Mouse (Mus musculus): ENCODE measurements at regions not wholly inside any gene's neighbourhood (a gene's known extent, or its start where the extent isn't known, plus 50 kb on each side); places are given as distances from the start of the nearest gene placed in this dataset.
A peak's percentile ranks its signal among the peaks of the same experiment; 100 is the strongest.

- Histone ChIP-seq H3K27ac (replicated peaks) (peak overlapping the region; percentile 69), H3K4me2 (no peak overlapping the region), H3K4me1 (replicated peaks) (peaks cover 16% of the 10 kb centered on the region), H3K9me3 (no peaks in the 10 kb centered on the region), H3K9ac (no peak overlapping the region), H3K27me3 (no peaks in the 10 kb centered on the region), H3K36me3 (no peaks in the 10 kb centered on the region), H3K4me3 (no peak overlapping the region)
- ATAC-seq (ENCODE audit: low read depth): no peak
- WGBS: 83% methylated on average over 9 of the region's 9 CpGs
Measured at GRCm38 (mm10) chr2:106511889-106512288, 181.2 kb upstream of the Mpped2 start.

GRCm38 (mm10) chr2:106512338-106513024 lies 180.6 kb upstream of the Mpped2 start:
- H3K27ac ChIP-seq (replicated peaks): peak overlapping the region; percentile 69
- H3K9ac ChIP-seq: no peak overlapping the region; the same call in 1 of the 2 replicates
- no peak overlapping the region for H3K4me3 ChIP-seq
- peak; percentile 90 for ATAC-seq (ENCODE audit: low read depth)
- no peaks in the 10 kb centered on the region for H3K9me3 ChIP-seq
- H3K27me3 ChIP-seq: no peaks in the 10 kb centered on the region
- 38% methylated on average over 14 of the region's 14 CpGs for WGBS
- peaks cover 16% of the 10 kb centered on the region for H3K4me1 ChIP-seq (replicated peaks)
- H3K4me2 ChIP-seq: peak overlapping the region; percentile 30
- no peaks in the 10 kb centered on the region for H3K36me3 ChIP-seq

- H3K36me3 ChIP-seq: no peaks in the 10 kb centered on the region
- H3K4me1 ChIP-seq (replicated peaks): peaks cover 16% of the 10 kb centered on the region
Measured at GRCm38 (mm10) chr2:106513025-106513386, 180.1 kb upstream of the Mpped2 start.

GRCm38 (mm10) chr2:106517224-106517623 lies 175.8 kb upstream of the Mpped2 start:
- no peak overlapping the region for H3K4me3 ChIP-seq
- no peak overlapping the region for H3K4me2 ChIP-seq
- no peak overlapping the region for H3K9ac ChIP-seq
- H3K4me1 ChIP-seq (replicated peaks): peaks cover 12% of the 10 kb centered on the region
- no peaks in the 10 kb centered on the region for H3K36me3 ChIP-seq
- no peaks in the 10 kb centered on the region for H3K27me3 ChIP-seq
- ATAC-seq (ENCODE audit: low read depth): no peak
- no peak overlapping the region for H3K27ac ChIP-seq (replicated peaks)
- H3K9me3 ChIP-seq: no peaks in the 10 kb centered on the region
- 69% methylated on average over 5 of the region's 5 CpGs for WGBS

More at GRCm38 (mm10) chr2:106513025-106513386, 180.1 kb upstream of the Mpped2 start:
- Histone ChIP-seq H3K4me3 (no peak overlapping the region), H3K27me3 (no peaks in the 10 kb centered on the region), H3K27ac (replicated peaks) (peak overlapping the region; percentile 69), H3K9ac (no peak overlapping the region), H3K9me3 (no peaks in the 10 kb centered on the region), H3K4me2 (peak overlapping the region; percentile 30)
- 30% methylated on average over 5 of the region's 5 CpGs for WGBS
- ATAC-seq (ENCODE audit: low read depth): peak; percentile 91

GRCm38 (mm10) chr2:106522961-106523360 lies 170.1 kb upstream of the Mpped2 start:
- no peak overlapping the region for H3K4me2 ChIP-seq
- no peak overlapping the region for H3K4me3 ChIP-seq
- no peak for ATAC-seq (ENCODE audit: low read depth)
- H3K27ac ChIP-seq (replicated peaks): no peak overlapping the region
- H3K9ac ChIP-seq: no peak overlapping the region
- H3K4me1 ChIP-seq (replicated peaks): peaks cover 5% of the 10 kb centered on the region
- H3K36me3 ChIP-seq: no peaks in the 10 kb centered on the region
- no peaks in the 10 kb centered on the region for H3K9me3 ChIP-seq
- no peaks in the 10 kb centered on the region for H3K27me3 ChIP-seq
- 93% methylated on average over 3 of the region's 3 CpGs for WGBS

GRCm38 (mm10) chr2:106527008-106527407 lies 166.1 kb upstream of the Mpped2 start:
- 0 out of 2 replicates have a peak, but pooled peaks have one; percentile 50 for ATAC-seq (ENCODE audit: low read depth)
- Histone ChIP-seq H3K4me1 (replicated peaks) (peaks cover 5% of the 10 kb centered on the region), H3K9ac (no peak overlapping the region), H3K4me2 (no peak overlapping the region), H3K4me3 (no peak overlapping the region), H3K27me3 (no peaks in the 10 kb centered on the region), H3K27ac (replicated peaks) (0 out of 2 replicates have a peak overlapping the region, but pooled peaks have one; percentile 42), H3K36me3 (no peaks in the 10 kb centered on the region), H3K9me3 (no peaks in the 10 kb centered on the region)
- 48% methylated on average over 2 of the region's 2 CpGs for WGBS

- Histone ChIP-seq H3K4me3 (no peak overlapping the region), H3K4me2 (no peak overlapping the region), H3K4me1 (replicated peaks) (peaks cover 6% of the 10 kb centered on the region), H3K9me3 (no peaks in the 10 kb centered on the region), H3K27ac (replicated peaks) (no peak overlapping the region), H3K9ac (no peak overlapping the region), H3K27me3 (no peaks in the 10 kb centered on the region), H3K36me3 (no peaks in the 10 kb centered on the region)
- WGBS: 64% methylated on average over 5 of the region's 5 CpGs
- no peak for ATAC-seq (ENCODE audit: low read depth)
Measured at GRCm38 (mm10) chr2:106529247-106529646, 163.8 kb upstream of the Mpped2 start.

GRCm38 (mm10) chr2:106529746-106530145 lies 163.3 kb upstream of the Mpped2 start:
- Histone ChIP-seq H3K36me3 (no peaks in the 10 kb centered on the region), H3K4me3 (no peak overlapping the region), H3K4me2 (no peak overlapping the region), H3K9ac (no peak overlapping the region), H3K27ac (replicated peaks) (no peak overlapping the region), H3K9me3 (no peaks in the 10 kb centered on the region), H3K27me3 (no peaks in the 10 kb centered on the region), H3K4me1 (replicated peaks) (peaks cover 9% of the 10 kb centered on the region)
- 68% methylated on average over 2 of the region's 2 CpGs for WGBS
- no peak for ATAC-seq (ENCODE audit: low read depth)

- Histone ChIP-seq H3K4me3 (no peak overlapping the region), H3K4me1 (replicated peaks) (peaks cover 9% of the 10 kb centered on the region), H3K27me3 (no peaks in the 10 kb centered on the region), H3K27ac (replicated peaks) (0 out of 2 replicates have a peak overlapping the region, but pooled peaks have one; percentile 30), H3K9me3 (no peaks in the 10 kb centered on the region), H3K4me2 (no peak overlapping the region), H3K9ac (no peak overlapping the region), H3K36me3 (no peaks in the 10 kb centered on the region)
- ATAC-seq (ENCODE audit: low read depth): peak; percentile 32; the same call in 1 of the 2 replicates
- WGBS: 71% methylated on average over 4 of the region's 4 CpGs
Measured at GRCm38 (mm10) chr2:106538329-106538728, 154.7 kb upstream of the Mpped2 start.

GRCm38 (mm10) chr2:106540176-106540575 lies 152.9 kb upstream of the Mpped2 start:
- Histone ChIP-seq H3K27ac (replicated peaks) (no peak overlapping the region), H3K9ac (no peak overlapping the region), H3K9me3 (no peaks in the 10 kb centered on the region), H3K36me3 (no peaks in the 10 kb centered on the region), H3K4me1 (replicated peaks) (peaks cover 4% of the 10 kb centered on the region; the same call in 1 of the 2 replicates), H3K4me3 (no peak overlapping the region), H3K4me2 (no peak overlapping the region), H3K27me3 (no peaks in the 10 kb centered on the region)
- 94% methylated on average over 5 of the region's 5 CpGs for WGBS
- ATAC-seq (ENCODE audit: low read depth): no peak

- Histone ChIP-seq H3K9me3 (no peaks in the 10 kb centered on the region), H3K9ac (no peak overlapping the region), H3K4me3 (no peak overlapping the region), H3K36me3 (no peaks in the 10 kb centered on the region), H3K27ac (replicated peaks) (no peak overlapping the region), H3K4me1 (replicated peaks) (no peaks in the 10 kb centered on the region), H3K27me3 (no peaks in the 10 kb centered on the region), H3K4me2 (no peak overlapping the region)
- 87% methylated on average over 4 of the region's 4 CpGs for WGBS
- ATAC-seq (ENCODE audit: low read depth): no peak
Measured at GRCm38 (mm10) chr2:106547117-106547516, 146.0 kb upstream of the Mpped2 start.

- Histone ChIP-seq H3K9ac (no peak overlapping the region), H3K27ac (replicated peaks) (no peak overlapping the region), H3K9me3 (no peaks in the 10 kb centered on the region), H3K4me3 (no peak overlapping the region), H3K36me3 (no peaks in the 10 kb centered on the region), H3K4me1 (replicated peaks) (no peaks in the 10 kb centered on the region), H3K4me2 (no peak overlapping the region), H3K27me3 (no peaks in the 10 kb centered on the region)
- no peak for ATAC-seq (ENCODE audit: low read depth)
- WGBS: 85% methylated on average over 5 of the region's 5 CpGs
Measured at GRCm38 (mm10) chr2:106553666-106554065, 139.4 kb upstream of the Mpped2 start.

- Histone ChIP-seq H3K4me2 (no peak overlapping the region), H3K4me3 (no peak overlapping the region), H3K9ac (no peak overlapping the region), H3K36me3 (no peaks in the 10 kb centered on the region), H3K4me1 (replicated peaks) (no peaks in the 10 kb centered on the region), H3K27ac (replicated peaks) (no peak overlapping the region), H3K9me3 (no peaks in the 10 kb centered on the region), H3K27me3 (no peaks in the 10 kb centered on the region)
- no peak for ATAC-seq (ENCODE audit: low read depth)
- 63% methylated on average over 3 of the region's 3 CpGs for WGBS
Measured at GRCm38 (mm10) chr2:106561571-106562090, 131.4 kb upstream of the Mpped2 start.
